Mouse (Mus musculus): Measurements from ENCODE around the gene Adam8. TPM values are rescaled to one million over a fixed set of nuclear protein-coding genes. Genes with fewer than 3 reads are reported as not detected.

The Adam8 gene
- polyA plus RNA-seq, 1 experiment from 2014 or later: 2.5 TPM

- Histone ChIP-seq H3K9me3 (replicated peaks) (no peaks in the 10 kb centered on the region), H3K27me3 (ENCODE audit: low read depth, poor library complexity, severe bottlenecking) (peaks cover 66% of the 10 kb centered on the region), H3K4me1 (peaks cover 26% of the 10 kb centered on the region), H3K4me3 (no peak overlapping the region), H3K27ac (replicated peaks) (no peak overlapping the region), H3K36me3 (no peaks in the 10 kb centered on the region)
- no peak for DNase-seq (ENCODE audit: low spot score)
- WGBS: 91% methylated on average over 10 of the region's 10 CpGs
Measured at GRCm38 (mm10) chr7:139974307-139974706, 18.1 kb downstream of the Adam8 start.

- Histone ChIP-seq H3K4me1 (peaks cover 16% of the 10 kb centered on the region), H3K9me3 (replicated peaks) (no peaks in the 10 kb centered on the region), H3K27ac (replicated peaks) (no peak overlapping the region), H3K27me3 (ENCODE audit: low read depth, poor library complexity, severe bottlenecking) (peaks cover 72% of the 10 kb centered on the region), H3K36me3 (no peaks in the 10 kb centered on the region), H3K4me3 (no peak overlapping the region)
- DNase-seq (ENCODE audit: low spot score): no peak
Measured at GRCm38 (mm10) chr7:139972923-139973331, 19.4 kb downstream of the Adam8 start.

- Histone ChIP-seq H3K27ac (replicated peaks) (no peak overlapping the region), H3K4me3 (no peak overlapping the region), H3K36me3 (no peaks in the 10 kb centered on the region), H3K9me3 (replicated peaks) (no peaks in the 10 kb centered on the region), H3K4me1 (peaks cover 25% of the 10 kb centered on the region), H3K27me3 (ENCODE audit: low read depth, poor library complexity, severe bottlenecking) (peaks cover 71% of the 10 kb centered on the region)
- 64% methylated on average over 6 of the region's 6 CpGs for WGBS
- DNase-seq (ENCODE audit: low spot score): no peak
Measured at GRCm38 (mm10) chr7:139971436-139971835, 20.9 kb downstream of the Adam8 start.

- 80% methylated on average over 5 of the region's 5 CpGs for WGBS
Measured at GRCm38 (mm10) chr7:139970979-139971378, 21.4 kb downstream of the Adam8 start.

GRCm38 (mm10) chr7:139970216-139970919 is 22.0 kb downstream of the Adam8 start:
- Histone ChIP-seq H3K4me1 (peaks cover 21% of the 10 kb centered on the region), H3K36me3 (no peaks in the 10 kb centered on the region), H3K27me3 (ENCODE audit: low read depth, poor library complexity, severe bottlenecking) (peaks cover 79% of the 10 kb centered on the region), H3K9me3 (replicated peaks) (no peaks in the 10 kb centered on the region), H3K27ac (replicated peaks) (no peak overlapping the region), H3K4me3 (no peak overlapping the region)
- 83% methylated on average over 10 of the region's 10 CpGs for WGBS
- DNase-seq (ENCODE audit: low spot score): no peak

More at GRCm38 (mm10) chr7:139970979-139971378, 21.4 kb downstream of the Adam8 start:
- Histone ChIP-seq H3K4me3 (no peak overlapping the region), H3K27ac (replicated peaks) (no peak overlapping the region), H3K27me3 (ENCODE audit: low read depth, poor library complexity, severe bottlenecking) (peaks cover 73% of the 10 kb centered on the region), H3K9me3 (replicated peaks) (no peaks in the 10 kb centered on the region), H3K36me3 (no peaks in the 10 kb centered on the region), H3K4me1 (peaks cover 25% of the 10 kb centered on the region)
- no peak for DNase-seq (ENCODE audit: low spot score)

GRCm38 (mm10) chr7:139969348-139970130 is 22.8 kb downstream of the Adam8 start:
- Histone ChIP-seq H3K4me3 (no peak overlapping the region), H3K4me1 (peaks cover 21% of the 10 kb centered on the region), H3K36me3 (no peaks in the 10 kb centered on the region), H3K9me3 (replicated peaks) (no peaks in the 10 kb centered on the region), H3K27ac (replicated peaks) (no peak overlapping the region), H3K27me3 (ENCODE audit: low read depth, poor library complexity, severe bottlenecking) (peaks cover 83% of the 10 kb centered on the region)
- WGBS: 30% methylated on average over 10 of the region's 10 CpGs
- DNase-seq (ENCODE audit: low spot score): peak; percentile 77

GRCm38 (mm10) chr7:139968428-139968827 is 23.9 kb downstream of the Adam8 start:
- no peak overlapping the region for H3K27ac ChIP-seq (replicated peaks)
- no peak overlapping the region for H3K4me3 ChIP-seq
- H3K36me3 ChIP-seq: no peaks in the 10 kb centered on the region
- peaks cover 74% of the 10 kb centered on the region for H3K27me3 ChIP-seq (ENCODE audit: low read depth, poor library complexity, severe bottlenecking)
- 46% methylated on average over 5 of the region's 5 CpGs for WGBS
- DNase-seq (ENCODE audit: low spot score): no peak
- peaks cover 21% of the 10 kb centered on the region for H3K4me1 ChIP-seq
- H3K9me3 ChIP-seq (replicated peaks): no peaks in the 10 kb centered on the region

GRCm38 (mm10) chr7:139967175-139967574 is 25.2 kb downstream of the Adam8 start:
- Histone ChIP-seq H3K4me1 (peaks cover 21% of the 10 kb centered on the region), H3K36me3 (no peaks in the 10 kb centered on the region), H3K9me3 (replicated peaks) (no peaks in the 10 kb centered on the region), H3K4me3 (no peak overlapping the region), H3K27ac (replicated peaks) (no peak overlapping the region), H3K27me3 (ENCODE audit: low read depth, poor library complexity, severe bottlenecking) (peaks cover 63% of the 10 kb centered on the region)
- WGBS: 6% methylated on average over 4 of the region's 4 CpGs
- no peak for DNase-seq (ENCODE audit: low spot score)

- Histone ChIP-seq H3K4me1 (peaks cover 11% of the 10 kb centered on the region), H3K4me3 (no peak overlapping the region), H3K27ac (replicated peaks) (no peak overlapping the region), H3K36me3 (no peaks in the 10 kb centered on the region), H3K27me3 (ENCODE audit: low read depth, poor library complexity, severe bottlenecking) (peaks cover 60% of the 10 kb centered on the region), H3K9me3 (replicated peaks) (no peaks in the 10 kb centered on the region)
- 71% methylated on average over 4 of the region's 4 CpGs for WGBS
- no peak for DNase-seq (ENCODE audit: low spot score)
Measured at GRCm38 (mm10) chr7:139963814-139964213, 28.5 kb downstream of the Adam8 start.

GRCm38 (mm10) chr7:139961141-139961540 is 31.2 kb downstream of the Adam8 start:
- no peaks in the 10 kb centered on the region for H3K9me3 ChIP-seq (replicated peaks)
- no peak for DNase-seq (ENCODE audit: low spot score)
- WGBS: 89% methylated on average over 10 of the region's 10 CpGs
- H3K4me1 ChIP-seq: peaks cover 6% of the 10 kb centered on the region
- peaks cover 67% of the 10 kb centered on the region for H3K27me3 ChIP-seq (ENCODE audit: low read depth, poor library complexity, severe bottlenecking)
- no peak overlapping the region for H3K27ac ChIP-seq (replicated peaks)
- no peaks in the 10 kb centered on the region for H3K36me3 ChIP-seq
- H3K4me3 ChIP-seq: no peak overlapping the region

- 38% methylated on average over 11 of the region's 11 CpGs for WGBS
- H3K36me3 ChIP-seq: no peaks in the 10 kb centered on the region
- no peaks in the 10 kb centered on the region for H3K9me3 ChIP-seq (replicated peaks)
- no peak overlapping the region for H3K27ac ChIP-seq (replicated peaks)
- no peak overlapping the region for H3K4me3 ChIP-seq
- H3K4me1 ChIP-seq: peaks cover 6% of the 10 kb centered on the region
- peaks cover 73% of the 10 kb centered on the region for H3K27me3 ChIP-seq (ENCODE audit: low read depth, poor library complexity, severe bottlenecking)
- no peak for DNase-seq (ENCODE audit: low spot score)
Measured at GRCm38 (mm10) chr7:139957958-139958357, 34.4 kb downstream of the Adam8 start.

- H3K27me3 ChIP-seq (ENCODE audit: low read depth, poor library complexity, severe bottlenecking): peaks cover 76% of the 10 kb centered on the region
- H3K4me1 ChIP-seq: peaks cover 8% of the 10 kb centered on the region
- H3K9me3 ChIP-seq (replicated peaks): no peaks in the 10 kb centered on the region
- H3K27ac ChIP-seq (replicated peaks): no peak overlapping the region
- WGBS: 60% methylated on average over 11 of the region's 11 CpGs
- no peak for DNase-seq (ENCODE audit: low spot score)
- no peaks in the 10 kb centered on the region for H3K36me3 ChIP-seq
- H3K4me3 ChIP-seq: no peak overlapping the region
Measured at GRCm38 (mm10) chr7:139957437-139957836, 34.9 kb downstream of the Adam8 start.

- no peak for DNase-seq (ENCODE audit: low spot score)
- H3K4me3 ChIP-seq: no peak overlapping the region
- no peaks in the 10 kb centered on the region for H3K9me3 ChIP-seq (replicated peaks)
- no peak overlapping the region for H3K27ac ChIP-seq (replicated peaks)
- 88% methylated on average over 3 of the region's 3 CpGs for WGBS
- no peaks in the 10 kb centered on the region for H3K36me3 ChIP-seq
- H3K27me3 ChIP-seq (ENCODE audit: low read depth, poor library complexity, severe bottlenecking): peaks cover 79% of the 10 kb centered on the region
- peaks cover 16% of the 10 kb centered on the region for H3K4me1 ChIP-seq
Measured at GRCm38 (mm10) chr7:139956658-139957057, 35.7 kb downstream of the Adam8 start.

Measured in midbrain, embryonic 10.5 days (tissue).